8 mouse cellular contexts compared by ENCODE assay signal in the genomic region with DNA sequence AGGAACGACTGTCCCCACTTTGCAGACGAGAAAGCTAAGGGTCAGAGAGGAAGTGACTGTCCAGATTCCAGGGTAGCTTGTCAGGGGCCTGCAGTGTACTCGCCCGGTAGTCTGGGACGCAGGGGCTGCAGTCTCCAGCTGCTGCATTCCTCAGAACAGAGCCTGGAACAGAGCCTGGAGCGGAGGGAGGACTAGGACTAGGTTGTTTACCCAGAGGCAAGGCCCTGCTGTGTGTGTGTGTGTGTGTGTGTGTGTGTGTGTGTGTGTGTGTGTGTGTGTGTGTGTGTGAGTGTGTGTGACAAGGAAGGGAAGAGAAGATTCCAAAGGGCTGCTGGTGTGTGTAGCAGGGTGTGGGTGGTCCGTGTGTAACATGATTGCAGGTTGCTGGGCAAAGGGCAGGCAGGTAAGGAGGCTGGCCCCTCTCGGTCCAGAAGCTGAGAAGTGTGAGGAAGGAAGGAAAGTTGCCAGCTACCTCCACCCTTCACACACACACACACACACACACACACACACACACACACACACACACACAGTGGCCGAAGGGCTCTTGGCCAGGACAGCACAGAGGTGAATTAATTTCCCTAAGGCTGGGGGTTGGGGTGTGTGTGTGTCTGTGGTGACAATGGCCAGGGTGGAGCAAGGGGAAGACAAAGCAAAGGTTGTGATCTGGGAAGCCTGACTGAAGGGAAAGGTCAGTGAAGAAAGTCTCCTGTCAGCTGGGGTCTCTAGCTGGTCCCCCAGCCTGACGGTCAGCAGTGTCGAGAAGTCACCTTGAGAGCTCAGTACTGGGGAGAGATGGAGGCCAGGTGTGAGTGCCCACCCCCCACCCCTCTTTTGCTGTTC. TPM values are rescaled to one million over a fixed set of nuclear protein-coding genes. Genes with fewer than 3 reads are reported as not detected.
DNase-seq lines count a peak whose midpoint lies in the region; ATAC-seq and TF ChIP-seq lines count a peak whose summit lies in the region.

No protein-coding gene starts in this region.

- H3K27me3 ChIP-seq in embryonic facial prominence, embryonic 15.5 days, result no peaks in the 10 kb centered on the region
- no peaks in the 10 kb centered on the region for H3K27me3 ChIP-seq in midbrain, embryonic 11.5 days (ENCODE audit: control insufficient read depth, insufficient read depth, low read length)

- peaks cover 44% of the 10 kb centered on the region for H3K4me1 ChIP-seq in embryonic facial prominence, embryonic 15.5 days
- H3K4me1 ChIP-seq in midbrain, embryonic 11.5 days (ENCODE audit: control insufficient read depth, insufficient read depth, low read length), result peaks cover 6% of the 10 kb centered on the region; the same call in 1 of the 2 replicates

- TF ChIP-seq CTCF in left cerebral cortex, adult 2 months (IDR thresholded peaks at IDR 0.05), result no peak

- intact Hi-C loops in left cerebral cortex, adult 2 months (cut with DNase I), result no loop called here
- intact Hi-C loops in heart, postnatal 10 days (cut with DNase I), result no loop called here

- peaks cover 13% of the 10 kb centered on the region for H3K36me3 ChIP-seq in embryonic facial prominence, embryonic 15.5 days
- no peaks in the 10 kb centered on the region for H3K36me3 ChIP-seq in midbrain, embryonic 11.5 days (ENCODE audit: control insufficient read depth, insufficient read depth, low read length)

- H3K9ac ChIP-seq in embryonic facial prominence, embryonic 15.5 days, result no peak overlapping the region
- H3K9ac ChIP-seq in midbrain, embryonic 11.5 days (ENCODE audit: low read length), result peak overlapping the region; percentile 27; the same call in 1 of the 2 replicates

- no peak overlapping the region for H3K4me3 ChIP-seq in left cerebral cortex, adult 2 months
- no peak overlapping the region for H3K4me3 ChIP-seq in embryonic facial prominence, embryonic 15.5 days (replicated peaks)
- no peak overlapping the region for H3K4me3 ChIP-seq in midbrain, embryonic 11.5 days (ENCODE audit: low read depth, low read length)

- peak overlapping the region; percentile 86 for H3K27ac ChIP-seq in left cerebral cortex, adult 2 months
- peak overlapping the region; percentile 88 for H3K27ac ChIP-seq in embryonic facial prominence, embryonic 15.5 days (replicated peaks)
- no peak overlapping the region for H3K27ac ChIP-seq in midbrain, embryonic 11.5 days (ENCODE audit: low read depth, low read length)

- DNase-seq in left cerebral cortex, adult 2 months (ENCODE audit: extremely low spot score in 1 of 2, low spot score in 2 of 2), result peak in 1 of 2 experiments; percentile 36
- DNase-seq in left cerebral cortex, adult 11 months (ENCODE audit: low spot score), result no peak
- DNase-seq in heart, postnatal 10 days, result peak; percentile 84 to 87
- DNase-seq in large intestine, adult 2 months (ENCODE audit: low read depth, low spot score), result peak; percentile 71
- no peak for DNase-seq in midbrain, embryonic 11.5 days (ENCODE audit: low spot score, missing footprints)
- DNase-seq in yolk sac, embryonic 10.5 days (ENCODE audit: low spot score), result peak; percentile 85
- DNase-seq in layer of hippocampus, adult 9-11 months, result no peak

- no peaks in the 10 kb centered on the region for H3K9me3 ChIP-seq in embryonic facial prominence, embryonic 15.5 days (replicated peaks)
- no peaks in the 10 kb centered on the region for H3K9me3 ChIP-seq in midbrain, embryonic 11.5 days (ENCODE audit: control insufficient read depth, low read length)

- H3K4me2 ChIP-seq in embryonic facial prominence, embryonic 15.5 days (replicated peaks), result no peak overlapping the region
- no peak overlapping the region for H3K4me2 ChIP-seq in midbrain, embryonic 11.5 days

- WGBS in embryonic facial prominence, embryonic 15.5 days, result 25% methylated on average over 11 of the region's 11 CpGs
- 7% methylated on average over 11 of the region's 11 CpGs for WGBS in large intestine, adult 2 months
- 43% methylated on average over 11 of the region's 11 CpGs for WGBS in midbrain, embryonic 11.5 days

- ATAC-seq in embryonic facial prominence, embryonic 15.5 days (ENCODE audit: insufficient number of reproducible peaks, low FRiP score, low TSS enrichment, low read depth), result 0 out of 2 replicates have a peak, but pooled peaks have one; percentile 64
- no peak for ATAC-seq in midbrain, embryonic 11.5 days (ENCODE audit: low FRiP score)

RNA-seq across cellular contexts. Expression of a gene that starts 9.1 kb away (rescaled TPM):
- 10 to 100 TPM; 14.0 to 14.1 TPM for total RNA-seq in left cerebral cortex, adult 2 months (2021)
- polyA plus RNA-seq in embryonic facial prominence, embryonic 15.5 days (2015; fragmentation: Nextera tagmentation; extraction: Ambion mirVana), result 14.0 and 14.1 TPM in 2 replicates
- total RNA-seq in heart, postnatal 10 days (2021), result 1 to 10 TPM; 3.1 to 3.9 TPM
- 2.4 and 3.3 TPM in 2 replicates for polyA plus RNA-seq in large intestine, adult 2 months (2012; rRNA removed)
- 5.0 and 6.3 TPM in 2 replicates for polyA plus RNA-seq in midbrain, embryonic 11.5 days (2014; fragmentation: Nextera tagmentation; extraction: Ambion mirVana)

RNA-seq across cellular contexts. Expression of a gene that starts 25.3 kb away (rescaled TPM):
- total RNA-seq in left cerebral cortex, adult 2 months (2021), result 10 to 100 TPM; 49.6 to 50.0 TPM
- polyA plus RNA-seq in embryonic facial prominence, embryonic 15.5 days (2015; fragmentation: Nextera tagmentation; extraction: Ambion mirVana), result 5.9 and 6.1 TPM in 2 replicates
- 10 to 100 TPM; 20.4 to 22.6 TPM for total RNA-seq in heart, postnatal 10 days (2021)
- 11.5 and 14.1 TPM in 2 replicates for polyA plus RNA-seq in large intestine, adult 2 months (2012; rRNA removed)
- 4.6 and 5.2 TPM in 2 replicates for polyA plus RNA-seq in midbrain, embryonic 11.5 days (2014; fragmentation: Nextera tagmentation; extraction: Ambion mirVana)

RNA-seq across cellular contexts. Expression of a gene that starts 29.6 kb away (rescaled TPM):
- 100 to 1,000 TPM; 186 to 209 TPM for total RNA-seq in left cerebral cortex, adult 2 months (2021)
- polyA plus RNA-seq in embryonic facial prominence, embryonic 15.5 days (2015; fragmentation: Nextera tagmentation; extraction: Ambion mirVana), result 2.7 TPM in 2 replicates
- 10 to 100 TPM; 14.4 to 15.6 TPM for total RNA-seq in heart, postnatal 10 days (2021)
- 8.4 and 12.1 TPM in 2 replicates for polyA plus RNA-seq in large intestine, adult 2 months (2012; rRNA removed)
- polyA plus RNA-seq in midbrain, embryonic 11.5 days (2014; fragmentation: Nextera tagmentation; extraction: Ambion mirVana), result 0.65 and 0.87 TPM in 2 replicates

RNA-seq across cellular contexts. Expression of a gene that starts 39.8 kb away (rescaled TPM):
- 10 to 100 TPM; 72.3 to 88.2 TPM for total RNA-seq in left cerebral cortex, adult 2 months (2021)
- polyA plus RNA-seq in embryonic facial prominence, embryonic 15.5 days (2015; fragmentation: Nextera tagmentation; extraction: Ambion mirVana), result 23.4 and 27.9 TPM in 2 replicates
- 10 to 100 TPM; 35.5 to 37.4 TPM for total RNA-seq in heart, postnatal 10 days (2021)
- polyA plus RNA-seq in large intestine, adult 2 months (2012; rRNA removed), result 71.3 and 168 TPM in 2 replicates
- polyA plus RNA-seq in midbrain, embryonic 11.5 days (2014; fragmentation: Nextera tagmentation; extraction: Ambion mirVana), result 8.2 and 10.5 TPM in 2 replicates

RNA-seq across cellular contexts. Expression of a gene that starts 39.9 kb away (rescaled TPM):
- total RNA-seq in left cerebral cortex, adult 2 months (2021), result 10 to 100 TPM; 16.5 to 19.0 TPM
- 7.6 and 9.0 TPM in 2 replicates for polyA plus RNA-seq in embryonic facial prominence, embryonic 15.5 days (2015; fragmentation: Nextera tagmentation; extraction: Ambion mirVana)
- 10 to 100 TPM; 26.7 to 27.7 TPM for total RNA-seq in heart, postnatal 10 days (2021)
- 2.8 and 3.6 TPM in 2 replicates for polyA plus RNA-seq in large intestine, adult 2 months (2012; rRNA removed)
- polyA plus RNA-seq in midbrain, embryonic 11.5 days (2014; fragmentation: Nextera tagmentation; extraction: Ambion mirVana), result 0.63 and 0.86 TPM in 2 replicates

Comparison
In these comparisons a context has a peak if more than half of its experiments do, and no peak if none do; other contexts are left out.
1. DNase-seq: peak in heart, postnatal 10 days (2 of 2), large intestine, adult 2 months (single experiment) and yolk sac, embryonic 10.5 days (single experiment); none in left cerebral cortex, adult 11 months (single experiment), midbrain, embryonic 11.5 days (single experiment) and layer of hippocampus, adult 9-11 months (single experiment).